Mouse (Mus musculus): Measurements from ENCODE around the gene Grip1. TPM values are rescaled to one million over a fixed set of nuclear protein-coding genes. Genes with fewer than 3 reads are reported as not detected.

Gene Grip1
- total and polyA plus RNA-seq, 3 experiments = 0.31 to 0.45 (median 0.42) TPM

GRCm38 (mm10) chr10:119852582-119853135, 399.0 kb downstream of the Grip1 start:
- no peaks in the 10 kb centered on the region; the same call in 1 of the 2 replicates for H3K27me3 ChIP-seq (ENCODE audit: control insufficient read depth, insufficient read depth, low read length)
- TF ChIP-seq POLR2A (IDR thresholded peaks at IDR 0.05; ENCODE audit: insufficient read depth, low read depth, low read length) (no peak), EP300 (IDR thresholded peaks at IDR 0.05; ENCODE audit: insufficient read depth, low read depth, low read length) (no peak), CTCF (IDR thresholded peaks at IDR 0.05) (no peak)
- no peaks in the 10 kb centered on the region for H3K4me1 ChIP-seq (ENCODE audit: control insufficient read depth, insufficient read depth, low read length)
- H3K79me2 ChIP-seq (replicated peaks; ENCODE audit: control insufficient read depth, insufficient read depth, low read length) = no peaks in the 10 kb centered on the region
- DNase-seq = no peak
- intact Hi-C loops (cut with DNase I) = no loop called here
- H3K36me3 ChIP-seq (ENCODE audit: control insufficient read depth, insufficient read depth, low read length) = no peaks in the 10 kb centered on the region
- WGBS = 73% methylated on average over 7 of the region's 7 CpGs
- no peak overlapping the region for H3K4me3 ChIP-seq
- no peak overlapping the region for H3K27ac ChIP-seq
- no peak overlapping the region for H3K9ac ChIP-seq (ENCODE audit: low read depth, low read length)

GRCm38 (mm10) chr10:119867726-119868125, 414.1 kb downstream of the Grip1 start:
- WGBS = 65% methylated on average over 3 of the region's 3 CpGs
- H3K27me3 ChIP-seq (ENCODE audit: control insufficient read depth, insufficient read depth, low read length) = no peaks in the 10 kb centered on the region
- TF ChIP-seq CTCF (IDR thresholded peaks at IDR 0.05) = no peak
- no peak for TF ChIP-seq POLR2A (IDR thresholded peaks at IDR 0.05; ENCODE audit: insufficient read depth, low read depth, low read length)
- TF ChIP-seq EP300 (IDR thresholded peaks at IDR 0.05; ENCODE audit: insufficient read depth, low read depth, low read length) = no peak
- no peak overlapping the region for H3K4me3 ChIP-seq
- no peaks in the 10 kb centered on the region for H3K79me2 ChIP-seq (replicated peaks; ENCODE audit: control insufficient read depth, insufficient read depth, low read length)
- intact Hi-C loops (cut with DNase I) = no loop called here
- H3K9ac ChIP-seq (ENCODE audit: low read depth, low read length) = no peak overlapping the region
- H3K36me3 ChIP-seq (ENCODE audit: control insufficient read depth, insufficient read depth, low read length) = no peaks in the 10 kb centered on the region
- no peak overlapping the region for H3K27ac ChIP-seq
- peak; percentile 23 to 25 for DNase-seq
- H3K4me1 ChIP-seq (ENCODE audit: control insufficient read depth, insufficient read depth, low read length) = no peaks in the 10 kb centered on the region

- no peak for DNase-seq
Observed at GRCm38 (mm10) chr10:119868995-119869579, 415.5 kb downstream of the Grip1 start.

DNA sequence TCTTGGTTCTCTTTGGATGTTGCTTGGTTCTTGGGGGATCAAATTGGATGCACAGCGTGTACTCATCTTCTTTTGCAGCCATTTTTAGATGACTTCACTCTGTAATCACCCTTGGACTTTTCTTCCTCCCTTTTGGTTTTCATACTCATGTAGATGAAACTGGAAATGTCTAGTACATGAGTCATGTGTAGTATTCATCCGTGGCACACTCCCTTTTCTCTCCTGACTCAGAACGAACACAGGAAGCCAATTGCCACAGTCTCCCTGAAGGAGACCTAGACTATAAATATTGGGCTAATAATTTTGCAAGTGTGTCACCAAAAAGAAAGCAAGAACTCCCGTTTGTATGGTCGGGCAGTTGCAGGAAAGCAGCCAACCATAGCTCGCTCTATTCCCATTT, 423.1 kb downstream of the Grip1 start:
- TF ChIP-seq EP300 (IDR thresholded peaks at IDR 0.05; ENCODE audit: insufficient read depth, low read depth, low read length) = no peak
- no peak for TF ChIP-seq POLR2A (IDR thresholded peaks at IDR 0.05; ENCODE audit: insufficient read depth, low read depth, low read length)
- Histone ChIP-seq H3K27ac (no peak overlapping the region), H3K9ac (ENCODE audit: low read depth, low read length) (no peak overlapping the region), H3K4me3 (no peak overlapping the region), H3K27me3 (ENCODE audit: control insufficient read depth, insufficient read depth, low read length) (no peaks in the 10 kb centered on the region), H3K79me2 (replicated peaks; ENCODE audit: control insufficient read depth, insufficient read depth, low read length) (no peaks in the 10 kb centered on the region), H3K36me3 (ENCODE audit: control insufficient read depth, insufficient read depth, low read length) (no peaks in the 10 kb centered on the region), H3K4me1 (ENCODE audit: control insufficient read depth, insufficient read depth, low read length) (no peaks in the 10 kb centered on the region)
- WGBS = 53% methylated on average over 6 of the region's 6 CpGs
- DNase-seq = no peak
- intact Hi-C loops (cut with DNase I) = no loop called here

More at GRCm38 (mm10) chr10:119868995-119869579, 415.5 kb downstream of the Grip1 start:
- intact Hi-C loops (cut with DNase I) = no loop called here
- H3K79me2 ChIP-seq (replicated peaks; ENCODE audit: control insufficient read depth, insufficient read depth, low read length) = no peaks in the 10 kb centered on the region
- H3K9ac ChIP-seq (ENCODE audit: low read depth, low read length) = no peak overlapping the region
- H3K27me3 ChIP-seq (ENCODE audit: control insufficient read depth, insufficient read depth, low read length) = no peaks in the 10 kb centered on the region
- 65% methylated on average over 11 of the region's 11 CpGs for WGBS
- H3K36me3 ChIP-seq (ENCODE audit: control insufficient read depth, insufficient read depth, low read length) = no peaks in the 10 kb centered on the region
- H3K4me3 ChIP-seq = no peak overlapping the region
- H3K27ac ChIP-seq = no peak overlapping the region
- H3K4me1 ChIP-seq (ENCODE audit: control insufficient read depth, insufficient read depth, low read length) = no peaks in the 10 kb centered on the region
- TF ChIP-seq EP300 (IDR thresholded peaks at IDR 0.05; ENCODE audit: insufficient read depth, low read depth, low read length) (no peak), POLR2A (IDR thresholded peaks at IDR 0.05; ENCODE audit: insufficient read depth, low read depth, low read length) (no peak), CTCF (IDR thresholded peaks at IDR 0.05) (no peak)

GRCm38 (mm10) chr10:119878331-119878730, 424.7 kb downstream of the Grip1 start:
- H3K27me3 ChIP-seq (ENCODE audit: control insufficient read depth, insufficient read depth, low read length) = no peaks in the 10 kb centered on the region
- no peak overlapping the region for H3K4me3 ChIP-seq
- H3K36me3 ChIP-seq (ENCODE audit: control insufficient read depth, insufficient read depth, low read length) = no peaks in the 10 kb centered on the region
- no peaks in the 10 kb centered on the region for H3K79me2 ChIP-seq (replicated peaks; ENCODE audit: control insufficient read depth, insufficient read depth, low read length)
- no peak overlapping the region for H3K27ac ChIP-seq
- no peak for DNase-seq
- H3K9ac ChIP-seq (ENCODE audit: low read depth, low read length) = no peak overlapping the region
- intact Hi-C loops (cut with DNase I) = no loop called here
- TF ChIP-seq POLR2A (IDR thresholded peaks at IDR 0.05; ENCODE audit: insufficient read depth, low read depth, low read length) = no peak
- no peak for TF ChIP-seq CTCF (IDR thresholded peaks at IDR 0.05)
- TF ChIP-seq EP300 (IDR thresholded peaks at IDR 0.05; ENCODE audit: insufficient read depth, low read depth, low read length) = no peak
- 62% methylated on average over 12 of the region's 12 CpGs for WGBS
- H3K4me1 ChIP-seq (ENCODE audit: control insufficient read depth, insufficient read depth, low read length) = no peaks in the 10 kb centered on the region

- WGBS = 88% methylated on average over 9 of the region's 9 CpGs
Observed at GRCm38 (mm10) chr10:119884591-119884990, 431.0 kb downstream of the Grip1 start.

More at GRCm38 (mm10) chr10:119884591-119884990, 431.0 kb downstream of the Grip1 start:
- no peak for DNase-seq
- no peaks in the 10 kb centered on the region for H3K79me2 ChIP-seq (replicated peaks; ENCODE audit: control insufficient read depth, insufficient read depth, low read length)
- no peaks in the 10 kb centered on the region for H3K27me3 ChIP-seq (ENCODE audit: control insufficient read depth, insufficient read depth, low read length)
- intact Hi-C loops (cut with DNase I) = no loop called here
- no peak overlapping the region for H3K9ac ChIP-seq (ENCODE audit: low read depth, low read length)
- H3K4me1 ChIP-seq (ENCODE audit: control insufficient read depth, insufficient read depth, low read length) = no peaks in the 10 kb centered on the region
- no peak overlapping the region for H3K4me3 ChIP-seq
- no peak for TF ChIP-seq EP300 (IDR thresholded peaks at IDR 0.05; ENCODE audit: insufficient read depth, low read depth, low read length)
- no peak for TF ChIP-seq POLR2A (IDR thresholded peaks at IDR 0.05; ENCODE audit: insufficient read depth, low read depth, low read length)
- no peak for TF ChIP-seq CTCF (IDR thresholded peaks at IDR 0.05)
- no peak overlapping the region for H3K27ac ChIP-seq
- no peaks in the 10 kb centered on the region for H3K36me3 ChIP-seq (ENCODE audit: control insufficient read depth, insufficient read depth, low read length)
